Mouse (Mus musculus): ENCODE measurements around the gene Usp9x.
A peak's percentile ranks its signal among the peaks of the same experiment; 100 is the strongest.

Gene Usp9x

DNA sequence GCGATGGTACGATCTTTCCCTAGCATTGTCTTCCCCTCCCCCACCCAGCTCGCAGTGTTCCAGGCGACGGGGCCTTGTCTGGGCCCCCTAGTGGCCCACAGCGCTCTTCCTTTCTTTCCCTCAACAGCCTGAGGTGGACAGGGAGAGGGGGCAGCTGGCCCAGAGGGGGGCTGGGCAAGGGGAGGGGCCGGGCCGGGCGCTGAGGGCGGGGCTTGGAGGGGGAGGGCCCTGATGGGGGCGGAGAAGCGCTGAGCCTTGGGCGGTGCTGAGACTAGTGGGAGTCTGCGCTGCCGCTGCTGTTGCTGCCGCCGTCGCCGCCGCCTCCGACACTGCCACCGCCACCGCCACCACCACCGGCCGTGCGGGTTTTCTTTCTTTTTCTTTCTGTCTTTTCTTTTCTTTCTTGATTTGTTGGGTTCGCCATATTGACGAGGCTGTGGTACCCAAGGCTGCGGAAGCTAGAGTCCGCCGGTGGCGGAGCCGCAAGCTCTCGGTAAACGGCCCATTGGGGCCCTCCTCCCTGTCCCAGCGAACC lies at the start of gene Usp9x:
Usp9x (plus strand) TSS at position 258 of the 535 bp plus-strand sequence.
- peak; percentile 55 for DNase-seq (ENCODE audit: low spot score)

DNA sequence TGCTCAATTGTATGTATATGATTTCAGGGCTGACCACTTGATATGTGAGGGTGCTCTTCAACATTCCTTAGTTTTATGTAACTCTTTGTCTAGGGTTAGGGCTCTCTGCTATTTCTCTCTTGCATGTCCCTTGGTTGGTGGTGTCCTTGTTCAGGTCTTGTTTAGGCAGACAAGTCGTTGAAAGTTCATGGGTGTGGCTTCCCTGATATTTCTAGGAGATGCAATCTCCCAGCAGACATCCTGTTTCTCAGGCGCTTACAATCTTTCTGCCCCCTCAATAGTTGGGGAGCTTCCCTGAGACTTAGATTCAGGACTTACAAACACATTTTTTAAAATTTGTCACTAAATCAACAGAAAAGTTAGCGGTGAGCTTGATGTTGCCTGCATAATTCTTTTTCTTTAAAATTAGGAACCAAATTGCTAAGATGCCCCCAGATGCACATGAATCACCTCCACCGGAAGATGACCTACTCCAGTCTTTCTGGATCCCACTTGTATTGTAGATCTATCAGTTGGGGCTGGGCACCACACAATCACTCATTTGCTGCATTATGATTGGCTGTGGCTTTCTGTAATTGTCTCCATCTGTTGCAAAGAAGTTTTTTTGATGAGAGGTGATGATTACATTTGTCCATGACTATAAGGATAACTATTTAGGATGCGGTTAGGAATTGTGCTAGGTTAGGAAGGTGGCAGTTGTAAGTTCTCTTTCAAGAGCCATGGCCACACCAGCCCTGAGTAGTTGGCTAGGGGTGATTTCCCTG lies 48.6 kb upstream of the Usp9x start:
- no peak for DNase-seq (ENCODE audit: low spot score)

DNA sequence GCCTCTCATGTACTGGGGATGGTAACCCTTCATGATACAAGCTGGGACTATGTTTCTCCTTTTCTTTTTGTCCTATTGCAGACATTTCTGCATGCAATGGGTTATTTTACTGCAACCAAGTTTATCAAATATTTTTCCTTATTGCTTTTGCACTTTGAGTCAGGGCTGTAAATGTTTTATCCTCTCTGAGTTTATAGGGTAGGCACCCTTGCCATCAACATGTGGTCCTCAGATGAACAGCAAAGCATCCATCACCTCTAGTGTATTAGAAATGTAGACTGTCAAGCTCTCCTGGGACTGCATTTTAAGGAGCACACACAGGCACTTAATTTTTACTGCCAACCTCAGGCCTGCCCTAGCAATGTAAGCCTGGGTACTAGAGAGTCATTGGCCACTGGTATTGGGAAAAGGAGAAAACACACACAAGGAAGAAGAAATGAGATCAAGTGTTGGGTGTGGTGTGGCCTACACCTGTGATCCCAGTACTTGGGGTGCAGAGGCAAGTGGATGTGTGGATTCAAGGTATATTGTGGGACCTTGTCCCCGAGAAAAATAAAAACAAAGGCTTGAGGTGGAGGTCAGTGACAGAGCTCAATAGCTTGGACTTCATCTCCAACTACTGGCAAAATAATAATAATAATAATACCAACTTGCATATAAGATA lies 46.6 kb upstream of the Usp9x start:
- no peak for DNase-seq (ENCODE audit: low spot score)

DNA sequence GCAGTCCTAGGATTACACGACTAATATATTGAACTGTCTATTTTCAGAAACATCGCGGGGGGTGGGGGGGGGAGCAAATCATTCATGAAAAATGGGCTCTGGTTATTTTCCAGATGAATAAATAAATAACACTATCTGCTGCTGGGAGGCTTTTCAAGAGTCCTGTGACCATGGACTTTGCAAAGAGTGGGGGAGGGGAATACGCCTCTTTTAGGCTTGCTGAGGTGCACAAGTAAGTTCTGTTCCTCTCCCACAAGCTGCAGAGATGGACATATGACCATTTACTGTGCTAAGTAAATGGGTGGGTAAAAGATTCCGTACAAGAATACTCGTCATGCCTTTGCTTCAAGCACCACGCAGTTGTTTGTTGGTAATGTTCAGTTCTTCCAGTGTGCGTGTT lies 46.0 kb upstream of the Usp9x start:
- no peak for DNase-seq (ENCODE audit: low spot score)

DNA sequence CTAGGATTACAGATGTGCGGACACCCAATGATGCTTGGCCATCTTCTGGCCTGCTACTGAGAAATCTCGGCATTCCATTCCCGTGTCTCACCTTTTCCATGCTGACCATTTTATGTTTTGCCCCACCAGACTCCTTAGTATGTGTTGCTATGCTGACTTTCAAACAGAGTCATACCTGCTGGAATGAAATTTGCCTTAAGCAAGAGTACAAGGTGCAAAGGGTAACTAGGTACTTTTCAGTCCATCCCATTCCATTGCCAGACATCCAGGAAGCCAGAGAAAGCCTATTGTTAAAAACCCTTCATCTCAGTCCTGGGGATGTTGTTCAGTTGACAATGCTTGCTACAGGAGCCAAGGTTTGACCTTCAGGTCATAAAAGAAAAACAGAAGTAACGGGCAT lies 43.1 kb upstream of the Usp9x start:
- no peak for DNase-seq (ENCODE audit: low spot score)

DNA sequence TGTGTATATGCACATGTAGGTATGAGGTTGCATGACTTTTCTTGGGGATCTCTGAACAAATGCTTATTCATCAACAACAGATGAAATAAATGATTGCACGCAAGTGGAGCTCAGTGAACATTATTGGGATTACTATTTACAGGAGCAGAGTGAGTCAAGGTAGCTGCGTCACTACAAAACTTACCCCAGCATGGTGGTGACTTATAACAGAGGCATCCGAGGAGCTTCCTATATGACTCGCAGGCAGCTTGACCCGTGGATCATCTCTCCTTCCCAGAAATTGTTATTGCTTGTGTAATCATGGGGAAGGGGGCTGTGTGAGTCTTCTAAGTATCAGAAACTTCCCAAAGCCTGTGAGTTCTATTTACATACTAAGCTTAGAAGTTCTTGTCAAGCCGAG lies 41.3 kb upstream of the Usp9x start:
- no peak for DNase-seq (ENCODE audit: low spot score)

DNA sequence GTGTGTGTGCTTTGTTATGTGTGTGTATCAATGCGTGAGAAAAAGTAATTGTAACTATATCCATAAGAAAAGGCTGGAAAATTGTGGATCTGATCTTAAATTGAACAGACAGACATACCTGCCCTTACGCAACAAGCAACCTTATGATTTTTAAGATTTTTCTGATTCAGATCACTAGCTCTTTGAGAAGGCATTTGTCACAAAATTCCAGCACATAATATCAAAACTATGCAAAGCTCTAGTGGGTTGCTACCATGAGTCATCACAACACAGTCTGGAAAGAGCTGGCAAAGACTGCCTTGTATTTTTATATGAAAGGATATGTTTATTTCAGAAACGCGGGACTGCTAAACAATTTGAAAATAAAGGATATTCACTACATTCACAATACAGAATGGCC lies 34.2 kb upstream of the Usp9x start:
- no peak for DNase-seq (ENCODE audit: low spot score)

DNA sequence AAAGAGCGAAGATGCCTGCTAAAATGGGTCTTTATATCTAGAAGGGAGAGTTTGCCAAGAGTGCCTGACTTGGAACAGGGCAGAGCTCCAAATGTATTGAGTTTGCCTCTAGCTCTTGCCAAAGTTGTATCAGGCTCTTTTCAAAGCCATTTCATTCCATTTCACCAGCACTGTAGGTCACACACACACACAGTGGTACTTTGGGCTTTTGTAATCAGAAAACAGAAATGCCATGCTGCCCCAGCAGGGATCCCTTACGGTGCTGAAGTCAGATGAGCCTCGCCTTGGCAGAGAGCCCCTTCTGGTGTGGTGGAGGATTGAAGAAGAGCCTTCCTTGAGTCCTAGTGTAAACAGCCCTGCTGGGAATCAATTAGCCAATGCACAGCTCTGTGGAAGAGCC lies 32.1 kb upstream of the Usp9x start:
- no peak for DNase-seq (ENCODE audit: low spot score)

DNA sequence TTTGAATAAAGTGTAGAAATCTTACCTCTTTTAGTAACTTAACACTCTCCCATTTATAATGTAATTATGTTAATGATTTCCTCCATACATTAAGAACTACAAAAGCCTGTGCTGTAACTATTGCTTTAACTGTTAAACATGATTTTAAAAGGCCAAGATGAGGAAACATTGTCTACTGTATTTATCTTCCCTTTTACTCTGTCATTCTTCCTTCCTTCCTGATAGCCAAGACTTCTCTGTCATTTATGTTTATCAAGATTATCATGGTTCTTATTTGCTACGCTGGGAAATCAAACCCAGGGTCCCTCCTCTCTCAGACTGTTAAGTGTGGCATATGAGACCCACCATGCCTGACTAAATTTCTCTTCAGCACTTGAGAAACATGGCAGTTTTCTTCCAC lies 30.9 kb upstream of the Usp9x start:
- DNase-seq (ENCODE audit: low spot score): no peak

DNA sequence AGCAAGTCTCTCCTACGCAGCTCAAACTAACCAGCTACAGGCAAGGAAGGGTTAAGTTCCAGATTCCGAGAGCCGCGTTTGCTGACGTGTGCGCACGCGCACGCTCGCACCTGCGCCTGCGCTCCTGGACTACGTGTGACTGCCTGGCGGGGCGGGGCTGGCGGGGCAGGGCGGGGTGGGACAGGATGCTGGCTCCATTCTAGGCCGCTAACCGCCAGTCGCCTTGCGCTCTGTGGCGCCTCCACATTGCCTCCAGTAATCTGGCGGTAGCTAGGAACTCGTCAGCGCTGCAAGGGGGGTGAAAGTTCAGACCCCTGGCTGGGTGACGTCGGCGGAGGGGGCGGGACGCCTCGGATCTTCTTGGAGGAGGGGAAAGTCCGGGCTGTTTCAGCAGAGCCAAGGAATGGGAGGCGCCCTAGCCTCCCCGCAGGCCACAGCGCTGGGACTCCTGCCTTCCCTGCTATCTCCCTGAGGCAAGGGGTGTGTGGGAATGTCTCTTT lies 29.6 kb upstream of the Usp9x start:
- peak; percentile 70 for DNase-seq (ENCODE audit: low spot score)

DNA sequence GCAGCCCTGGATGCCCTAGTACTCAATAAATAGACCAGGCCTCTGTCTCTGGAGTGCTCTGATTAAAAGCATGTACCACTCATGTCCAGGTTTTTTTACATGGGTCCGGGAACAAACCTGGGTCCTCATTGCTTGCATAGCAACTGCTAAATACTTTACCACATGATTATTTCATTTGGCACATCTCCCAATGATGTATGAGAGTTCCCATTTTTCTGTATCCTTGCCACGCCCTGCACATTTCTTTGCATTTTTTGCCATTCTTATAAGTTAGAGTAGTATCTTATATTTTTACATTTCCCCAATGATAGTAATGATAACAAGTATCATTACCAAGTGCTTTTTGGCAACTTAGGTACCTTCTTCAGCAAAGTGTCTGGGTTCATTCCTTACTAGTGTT lies 27.5 kb upstream of the Usp9x start:
- DNase-seq (ENCODE audit: low spot score): no peak

DNA sequence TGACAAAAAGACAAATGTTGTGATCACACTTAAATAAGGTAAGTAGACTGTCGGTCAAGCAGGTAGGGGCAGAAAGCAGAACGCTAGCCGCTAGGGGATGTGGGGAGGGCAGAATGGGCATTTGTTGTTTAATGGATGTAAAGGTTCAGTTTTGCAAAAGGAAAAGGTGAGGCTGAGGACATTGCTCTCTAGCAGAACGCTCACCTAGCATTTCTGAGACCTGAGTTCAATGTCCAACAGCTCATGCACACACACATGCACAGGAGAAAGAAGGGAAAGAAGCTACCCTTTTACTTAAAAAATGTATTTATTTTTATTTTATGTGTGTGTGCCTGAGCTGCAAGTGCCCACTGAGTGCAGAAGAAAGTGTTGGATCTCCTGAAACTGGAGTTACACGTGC lies 26.6 kb upstream of the Usp9x start:
- DNase-seq (ENCODE audit: low spot score): no peak

DNA sequence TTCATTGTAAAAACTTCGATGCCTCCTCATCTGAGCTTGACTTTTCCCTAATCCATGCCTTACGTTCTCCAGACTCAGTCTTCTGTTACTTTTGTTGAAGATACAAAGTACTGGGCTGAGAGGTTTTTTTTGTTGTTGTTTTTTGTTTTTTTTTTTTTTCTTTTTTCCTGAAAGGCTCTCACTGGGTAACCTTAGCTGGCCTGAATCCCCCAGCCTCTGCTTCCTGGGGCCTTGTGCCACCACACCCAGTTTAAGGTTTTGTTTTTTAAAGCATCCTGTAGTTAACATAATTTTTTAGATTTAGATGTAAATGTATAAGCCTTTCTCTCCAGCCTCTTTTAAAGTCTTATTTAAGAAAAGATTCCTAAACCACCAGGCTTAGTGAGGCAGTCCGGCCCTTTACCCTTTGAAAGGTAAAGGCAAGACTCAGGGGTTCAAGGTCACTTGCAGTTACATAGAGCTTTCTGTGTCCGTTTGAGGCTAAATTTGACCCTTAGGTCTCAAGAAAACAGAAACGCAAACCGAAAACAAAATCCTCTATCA lies 24.3 kb upstream of the Usp9x start:
- DNase-seq (ENCODE audit: low spot score): no peak

DNA sequence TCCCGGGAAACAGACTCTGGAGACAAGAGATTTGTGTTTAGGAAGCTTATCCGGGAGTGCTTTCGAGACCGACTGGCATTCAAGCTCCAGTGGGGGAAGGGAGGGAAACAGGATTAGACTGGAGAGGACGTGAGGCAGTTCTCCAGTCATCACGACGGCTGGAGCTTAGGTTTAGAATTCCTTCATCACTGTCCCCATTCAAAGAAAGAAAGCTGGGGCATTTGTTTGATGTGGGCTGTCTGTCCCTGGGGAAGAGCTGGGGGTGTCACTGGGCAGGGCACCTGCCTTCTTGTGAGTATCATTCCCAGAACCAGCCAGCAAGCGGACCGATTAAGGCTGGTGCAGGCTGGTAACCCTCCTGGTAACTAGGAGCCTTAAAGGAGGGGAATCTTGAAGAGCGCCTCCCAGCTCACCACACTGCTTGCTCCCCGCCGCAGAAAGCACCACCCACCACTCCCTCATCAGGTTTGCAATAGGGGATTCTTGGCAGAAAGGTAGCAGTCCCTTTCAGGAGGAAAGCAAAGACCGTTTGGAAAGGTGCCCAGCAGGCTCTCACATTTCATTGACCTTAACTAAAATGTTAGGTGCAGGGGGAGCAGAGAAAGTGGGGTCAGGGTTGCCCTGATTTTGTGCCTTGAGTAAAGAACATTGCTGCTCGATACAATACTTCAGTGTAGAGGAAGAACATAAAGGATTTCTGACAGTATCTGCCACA lies 23.5 kb upstream of the Usp9x start:
- DNase-seq (ENCODE audit: low spot score): no peak

DNA sequence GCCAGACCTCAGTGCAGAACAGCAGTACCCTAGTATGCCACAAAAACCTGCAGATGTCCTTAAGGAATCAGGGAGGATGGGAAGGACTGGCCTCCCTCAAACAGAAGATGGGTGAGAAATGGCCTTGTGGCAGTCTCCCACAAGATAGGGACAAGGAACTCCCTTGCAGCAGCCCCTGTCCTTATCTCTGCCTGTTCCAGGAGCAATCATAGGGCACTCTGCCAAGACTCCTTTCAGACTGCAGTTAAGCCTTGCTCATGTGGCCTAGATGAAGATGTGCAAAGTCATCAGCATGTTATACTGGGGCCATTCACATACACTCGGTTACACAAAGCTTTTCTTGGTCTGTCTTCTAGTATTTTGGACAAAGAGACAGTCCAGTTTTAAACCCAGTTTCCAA lies 16.7 kb upstream of the Usp9x start:
- no peak for DNase-seq (ENCODE audit: low spot score)

DNA sequence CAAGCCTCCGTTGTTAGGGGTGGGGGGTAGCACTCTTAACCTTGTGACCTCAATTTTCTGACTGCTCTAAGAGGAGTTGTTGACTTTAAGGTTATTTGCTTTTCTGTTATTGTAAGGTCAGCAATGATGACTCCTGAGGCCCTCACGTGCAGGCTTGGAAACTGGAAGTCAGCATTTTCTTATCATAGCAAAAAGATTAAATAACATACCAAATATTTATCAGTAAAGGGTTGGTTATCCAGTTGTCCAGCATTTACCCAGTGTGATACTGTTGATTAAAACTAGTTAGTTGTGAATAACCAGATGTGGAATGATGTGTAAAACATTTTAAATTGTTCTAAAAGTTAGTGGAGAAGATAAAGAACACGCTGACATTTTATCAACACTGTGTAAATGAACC lies 9.3 kb upstream of the Usp9x start:
- DNase-seq (ENCODE audit: low spot score): no peak

DNA sequence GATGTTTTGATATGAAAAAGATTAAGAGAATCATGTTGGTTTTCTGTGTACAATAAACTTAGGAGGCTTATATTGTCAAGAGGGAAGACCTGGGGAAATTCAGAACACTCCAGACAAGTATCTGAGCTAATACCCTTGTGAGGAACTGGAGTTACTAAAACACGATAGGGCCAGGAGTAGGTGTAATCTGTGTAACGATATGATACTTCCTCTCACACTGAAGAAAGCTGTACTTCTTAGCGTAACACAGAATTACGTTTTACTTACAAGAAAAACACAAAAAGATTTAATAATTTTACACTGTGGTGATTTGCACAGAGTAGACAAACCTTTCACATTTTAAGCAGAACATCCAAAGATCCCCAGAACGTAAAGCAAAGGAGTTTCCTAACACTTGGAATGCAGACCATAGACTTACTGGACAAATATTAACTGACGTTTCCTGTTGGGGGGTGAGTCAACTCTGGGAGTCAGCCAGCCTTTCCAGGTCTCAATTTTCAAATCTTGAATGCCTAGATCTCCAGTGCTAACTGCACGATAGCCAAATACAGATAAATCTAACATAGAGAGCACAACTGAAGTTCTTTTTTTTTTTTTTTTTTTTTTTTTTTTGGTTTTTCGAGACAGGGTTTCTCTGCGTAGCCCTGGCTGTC lies 6.9 kb upstream of the Usp9x start:
- no peak for DNase-seq (ENCODE audit: low spot score)

DNA sequence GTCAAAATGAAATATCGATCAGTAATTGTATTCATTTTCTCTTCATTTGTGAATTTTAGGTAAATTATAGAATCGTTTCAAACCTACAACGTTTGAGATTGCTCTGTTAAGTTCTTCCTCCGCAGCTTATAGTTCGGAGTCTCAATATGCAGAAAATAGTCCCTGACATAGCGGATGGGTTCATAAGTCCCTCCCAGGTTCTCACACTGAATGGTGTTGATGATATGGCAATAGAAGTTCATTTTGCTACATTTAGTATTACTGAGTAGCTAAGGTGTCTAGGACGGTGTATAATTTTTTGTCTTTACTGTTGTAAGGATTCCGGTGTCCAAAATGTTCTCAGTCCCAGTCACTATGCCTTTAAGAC lies 1.1 kb upstream of the Usp9x start:
- no peak for DNase-seq (ENCODE audit: low spot score)

DNA sequence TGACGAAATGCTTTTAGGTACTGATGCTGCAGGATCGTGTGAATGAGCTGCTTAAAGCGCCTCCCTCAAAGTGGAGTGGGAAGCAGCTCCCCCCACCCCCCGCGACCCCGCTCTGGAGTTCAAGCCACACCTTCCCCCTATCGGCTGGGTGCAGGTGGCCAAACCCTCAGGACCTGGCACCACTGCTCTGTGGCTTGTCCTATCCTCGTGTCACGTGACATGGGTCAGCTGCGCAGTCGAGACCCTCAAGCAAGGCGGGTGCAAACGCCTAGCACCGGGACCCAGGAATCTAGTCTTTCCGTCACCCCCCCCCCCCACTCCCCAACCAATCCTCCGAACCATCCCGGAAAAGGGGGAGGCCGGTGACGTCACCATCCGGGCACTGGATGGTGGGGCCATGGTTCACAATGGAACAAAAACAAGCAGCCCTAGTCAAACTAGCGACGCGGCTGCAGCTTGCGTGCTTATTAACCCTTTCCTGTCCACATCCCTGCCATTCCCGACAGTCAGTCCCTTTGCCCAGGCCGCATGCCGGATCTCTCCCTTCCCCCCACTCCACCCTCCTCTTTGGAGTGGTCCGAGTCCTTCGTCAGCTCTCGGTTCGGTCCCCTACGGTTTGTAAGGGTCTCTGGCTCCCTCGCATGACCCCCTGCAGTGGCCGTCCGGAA lies 591 bp upstream of the Usp9x start:
- DNase-seq (ENCODE audit: low spot score): peak; percentile 46

DNA sequence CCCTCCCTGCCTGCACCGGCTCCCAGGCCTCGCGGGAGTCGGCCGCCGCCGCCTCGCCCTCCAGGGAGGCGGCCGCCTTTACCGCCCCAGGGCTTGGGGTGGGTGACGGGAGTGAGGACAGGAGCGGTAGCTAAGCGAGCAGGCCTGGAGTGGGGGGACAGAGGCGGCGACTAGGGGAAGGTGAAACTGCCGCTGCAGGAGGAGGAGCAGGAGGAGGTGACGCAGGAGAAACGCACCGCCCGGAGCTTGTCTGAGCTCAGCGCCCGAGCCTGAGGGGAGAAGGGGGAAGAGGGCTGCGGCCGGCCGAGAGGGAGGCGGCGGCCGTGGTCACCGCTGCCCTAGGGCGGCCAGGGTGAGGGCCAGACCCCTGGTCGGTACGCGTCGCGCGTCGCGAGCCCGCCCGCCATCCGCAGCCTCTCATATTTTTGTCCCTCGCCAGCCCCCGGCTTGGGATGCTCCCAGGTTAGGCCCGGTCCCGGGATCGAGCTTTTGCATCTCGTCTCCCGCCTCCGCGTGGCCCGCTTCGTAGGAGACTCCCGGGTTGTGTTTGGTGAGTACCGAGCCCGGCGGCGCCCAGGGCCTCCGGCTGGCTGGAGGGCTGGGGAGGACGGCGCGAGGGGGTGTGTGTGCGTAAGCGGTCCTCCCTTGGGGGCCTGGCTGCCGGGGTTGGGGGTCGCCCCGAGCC lies 620 bp downstream of the Usp9x start:
- peak; percentile 16 for DNase-seq (ENCODE audit: low spot score)

DNA sequence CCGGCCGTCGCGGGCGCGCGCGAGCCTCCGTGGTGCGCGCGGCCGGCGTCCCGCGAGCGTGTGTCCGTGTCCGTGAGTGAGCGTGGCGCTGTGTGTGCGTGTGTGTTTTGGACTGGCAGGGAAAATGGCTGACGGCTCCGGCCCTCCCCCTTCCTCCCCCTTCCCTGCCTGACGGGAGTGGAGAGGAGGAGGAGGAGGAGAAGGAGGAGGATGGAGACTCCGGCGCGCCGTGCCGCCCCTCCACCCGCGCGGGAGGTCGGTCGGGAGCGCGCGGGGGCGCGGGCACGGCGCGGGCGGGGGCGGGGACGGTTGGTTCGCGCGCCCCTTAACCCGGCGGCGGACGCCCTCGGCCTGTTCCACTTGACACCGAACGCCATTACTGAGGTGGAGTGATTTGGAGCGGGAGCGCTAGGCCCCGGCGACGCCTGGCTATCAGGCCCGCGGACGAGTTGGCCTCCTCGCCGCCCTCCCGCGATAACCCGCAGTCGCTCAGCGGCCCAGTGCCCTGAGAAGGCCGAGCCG lies 1.2 kb downstream of the Usp9x start:
- DNase-seq (ENCODE audit: low spot score): peak; percentile 11
